Comparison of ENCODE assay signal across 17 mouse cellular contexts in the genomic region with DNA sequence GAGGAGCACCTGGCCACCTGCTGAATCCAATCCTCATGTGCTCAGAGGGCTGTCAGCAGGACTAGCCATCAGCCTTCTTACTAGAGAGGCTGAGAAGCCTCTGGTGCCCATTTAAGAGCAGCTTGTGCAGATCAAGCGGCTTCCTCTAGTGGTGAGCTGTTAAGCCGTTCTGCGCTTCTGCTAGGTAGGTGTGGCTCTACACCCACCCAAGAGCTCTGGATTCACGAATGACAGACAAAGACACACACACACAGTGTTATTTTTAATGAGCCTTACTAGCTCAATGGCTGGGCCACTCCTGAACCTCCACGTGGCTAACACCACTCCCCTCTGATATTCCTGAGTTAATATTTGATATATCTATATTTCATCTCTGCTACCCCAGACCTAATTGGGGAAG. TPM values are rescaled to one million over a fixed set of nuclear protein-coding genes. Genes with fewer than 3 reads are reported as not detected.
"Had no signal": no experiment of that assay in that cellular context is flagged by ENCODE, and none has a peak within 500 bp of the region (broad histone marks: within the 10 kb centered on the region; RNA-seq: fewer than 3 reads in every experiment).

No protein-coding gene starts in this region.

- H3K4me3 ChIP-seq: liver, embryonic 13.5 days; midbrain, embryonic 15.5 days; neural tube, embryonic 12.5 days; neural tube, embryonic 15.5 days had no signal

- H3K36me3 ChIP-seq: liver, embryonic 13.5 days; midbrain, embryonic 15.5 days; neural tube, embryonic 12.5 days; neural tube, embryonic 15.5 days had no signal

- H3K9ac ChIP-seq: liver, embryonic 13.5 days; midbrain, embryonic 15.5 days; neural tube, embryonic 12.5 days; neural tube, embryonic 15.5 days had no signal

- H3K27me3 ChIP-seq: midbrain, embryonic 15.5 days; neural tube, embryonic 12.5 days; neural tube, embryonic 15.5 days had no signal

- ATAC-seq: midbrain, embryonic 15.5 days had no signal

- H3K4me1 ChIP-seq: liver, embryonic 13.5 days; midbrain, embryonic 15.5 days; neural tube, embryonic 12.5 days; neural tube, embryonic 15.5 days had no signal

- H3K27ac ChIP-seq: kidney, postnatal 0 days; liver, embryonic 13.5 days; midbrain, embryonic 15.5 days; neural tube, embryonic 12.5 days; neural tube, embryonic 15.5 days had no signal

- H3K9me3 ChIP-seq: liver, embryonic 13.5 days had no signal

- H3K4me2 ChIP-seq: liver, embryonic 13.5 days; midbrain, embryonic 11.5 days; midbrain, embryonic 15.5 days; neural tube, embryonic 12.5 days; neural tube, embryonic 15.5 days had no signal

- DNase-seq: kidney, adult 2 months; kidney, postnatal 25 days; liver, embryonic 13.5 days; lung, adult 2 months; lung, postnatal 14 days; lung, postnatal 4 days; right cerebral cortex, postnatal 25 days; spleen, adult 18-20 months; thymus, postnatal 25 days had no signal

RNA-seq across cellular contexts. Expression of gene Zkscan16, which starts 17.8 kb away (rescaled TPM):
- total RNA-seq: liver, adult 2 months; megakaryocyte progenitor cell, adult 5-6 weeks; megakaryocyte-erythroid progenitor cell, adult 5-6 weeks had no signal
- polyA plus RNA-seq: liver, adult 2 months; lung, adult 2 months had no signal
